Mouse (Mus musculus): ENCODE results near the gene Hecw1. TPM values are rescaled to one million over a fixed set of nuclear protein-coding genes. Genes with fewer than 3 reads are reported as not detected.

Hecw1 gene
- polyA plus RNA-seq, 1 experiment = not detected

- H3K4me3 ChIP-seq (replicated peaks; ENCODE audit: extremely low read depth, low read depth, low read length) = no peak overlapping the region
- WGBS = 63% methylated on average over 6 of the region's 6 CpGs
- DNase-seq = peak; percentile 14
- no peak for TF ChIP-seq CTCF (IDR thresholded peaks at IDR 0.05; ENCODE audit: insufficient read depth, low read length)
- no peak for TF ChIP-seq POLR2A (IDR thresholded peaks at IDR 0.05; ENCODE audit: borderline replicate concordance, extremely low read depth, low read depth, low read length)
- H3K4me1 ChIP-seq (ENCODE audit: control insufficient read depth, insufficient read depth, low read length) = no peaks in the 10 kb centered on the region
Measured at GRCm38 (mm10) chr13:14428845-14429553, 94.0 kb downstream of the Hecw1 start.

DNA sequence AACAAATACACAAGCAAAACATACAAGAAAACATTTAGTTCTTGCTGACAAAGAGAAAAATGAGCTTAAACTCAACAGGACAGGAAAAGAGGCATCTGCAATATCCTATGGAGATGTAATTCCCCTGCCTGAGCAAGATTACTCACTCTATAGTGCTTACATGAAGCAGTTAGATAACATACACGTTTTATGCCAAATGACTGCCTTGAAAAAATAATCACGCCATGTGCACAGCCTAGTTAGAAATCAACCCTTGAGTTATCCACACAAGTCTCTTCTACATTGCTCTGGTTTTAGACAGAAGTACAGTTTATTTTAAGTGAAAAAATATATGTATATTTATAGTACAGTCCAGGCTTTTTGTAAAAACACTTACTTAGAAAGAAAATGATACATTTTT lies 98.2 kb downstream of the Hecw1 start:
- 55% methylated on average over 2 of the region's 2 CpGs for WGBS
- TF ChIP-seq POLR2A (IDR thresholded peaks at IDR 0.05; ENCODE audit: borderline replicate concordance, extremely low read depth, low read depth, low read length) = no peak
- TF ChIP-seq CTCF (IDR thresholded peaks at IDR 0.05; ENCODE audit: insufficient read depth, low read length) = no peak
- no peak for DNase-seq
- Histone ChIP-seq H3K4me1 (ENCODE audit: control insufficient read depth, insufficient read depth, low read length) (no peaks in the 10 kb centered on the region), H3K4me3 (replicated peaks; ENCODE audit: extremely low read depth, low read depth, low read length) (no peak overlapping the region)

GRCm38 (mm10) chr13:14413405-14413804 lies 109.6 kb downstream of the Hecw1 start:
- WGBS = 64% methylated on average over 1 of the region's 1 CpGs
- no peaks in the 10 kb centered on the region for H3K4me1 ChIP-seq (ENCODE audit: control insufficient read depth, insufficient read depth, low read length)
- no peak for TF ChIP-seq POLR2A (IDR thresholded peaks at IDR 0.05; ENCODE audit: borderline replicate concordance, extremely low read depth, low read depth, low read length)
- TF ChIP-seq CTCF (IDR thresholded peaks at IDR 0.05; ENCODE audit: insufficient read depth, low read length) = no peak
- no peak for DNase-seq
- H3K4me3 ChIP-seq (replicated peaks; ENCODE audit: extremely low read depth, low read depth, low read length) = no peak overlapping the region

GRCm38 (mm10) chr13:14374470-14374869 lies 148.6 kb downstream of the Hecw1 start:
- H3K4me1 ChIP-seq (ENCODE audit: control insufficient read depth, insufficient read depth, low read length) = no peaks in the 10 kb centered on the region
- TF ChIP-seq POLR2A (IDR thresholded peaks at IDR 0.05; ENCODE audit: borderline replicate concordance, extremely low read depth, low read depth, low read length) = no peak
- no peak for TF ChIP-seq CTCF (IDR thresholded peaks at IDR 0.05; ENCODE audit: insufficient read depth, low read length)
- H3K4me3 ChIP-seq (replicated peaks; ENCODE audit: extremely low read depth, low read depth, low read length) = no peak overlapping the region
- no peak for DNase-seq

DNA sequence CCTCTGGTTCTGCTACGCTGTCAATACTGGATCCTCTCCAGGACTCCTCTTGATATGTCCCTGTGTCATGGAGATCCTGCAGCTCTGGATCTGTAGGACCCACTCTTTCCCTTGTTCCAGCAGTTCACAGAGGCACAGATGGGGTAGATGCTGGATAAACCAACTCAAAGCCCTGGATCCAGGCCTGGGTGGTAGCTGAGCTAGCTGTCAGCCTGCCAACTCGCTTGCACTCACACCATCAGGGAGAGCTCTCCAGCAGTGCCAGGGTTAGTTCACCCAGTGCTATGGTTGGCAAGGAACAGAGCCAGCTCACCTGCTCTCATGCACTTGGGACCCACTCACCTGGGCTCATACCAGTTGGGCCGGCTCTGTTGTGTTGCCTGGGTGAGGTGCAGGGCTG lies 157.5 kb downstream of the Hecw1 start:
- no peak for DNase-seq
- 78% methylated on average over 3 of the region's 3 CpGs for WGBS

DNA sequence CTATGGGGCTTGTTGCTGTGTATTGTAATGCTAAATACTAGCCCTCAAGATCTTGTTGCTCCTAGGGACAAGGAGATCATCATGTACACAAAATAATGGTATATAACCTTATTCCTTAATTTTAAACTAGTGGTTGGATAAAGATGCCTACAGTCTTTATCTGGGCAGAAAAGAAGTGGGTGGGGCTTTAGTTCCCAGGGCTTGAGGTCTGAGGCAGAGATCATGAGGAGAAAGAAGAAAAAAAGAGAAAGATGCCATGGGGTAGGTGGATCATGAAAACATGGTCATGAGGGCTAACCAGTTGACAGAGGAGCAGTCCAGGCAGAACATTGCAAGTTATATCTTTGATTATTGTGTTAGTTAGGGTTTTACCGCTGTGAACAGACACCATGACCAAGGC lies 195.8 kb downstream of the Hecw1 start:
- H3K4me3 ChIP-seq (replicated peaks; ENCODE audit: extremely low read depth, low read depth, low read length) = no peak overlapping the region
- no peak for DNase-seq
- H3K4me1 ChIP-seq (ENCODE audit: control insufficient read depth, insufficient read depth, low read length) = no peaks in the 10 kb centered on the region
- TF ChIP-seq POLR2A (IDR thresholded peaks at IDR 0.05; ENCODE audit: borderline replicate concordance, extremely low read depth, low read depth, low read length) (no peak), CTCF (IDR thresholded peaks at IDR 0.05; ENCODE audit: insufficient read depth, low read length) (no peak)
- 91% methylated on average over 1 of the region's 1 CpGs for WGBS

More for the DNA sequence above, 157.5 kb downstream of the Hecw1 start:
- TF ChIP-seq CTCF (IDR thresholded peaks at IDR 0.05; ENCODE audit: insufficient read depth, low read length) (no peak), POLR2A (IDR thresholded peaks at IDR 0.05; ENCODE audit: borderline replicate concordance, extremely low read depth, low read depth, low read length) (no peak)
- Histone ChIP-seq H3K4me1 (ENCODE audit: control insufficient read depth, insufficient read depth, low read length) (no peaks in the 10 kb centered on the region), H3K4me3 (replicated peaks; ENCODE audit: extremely low read depth, low read depth, low read length) (no peak overlapping the region)

DNA sequence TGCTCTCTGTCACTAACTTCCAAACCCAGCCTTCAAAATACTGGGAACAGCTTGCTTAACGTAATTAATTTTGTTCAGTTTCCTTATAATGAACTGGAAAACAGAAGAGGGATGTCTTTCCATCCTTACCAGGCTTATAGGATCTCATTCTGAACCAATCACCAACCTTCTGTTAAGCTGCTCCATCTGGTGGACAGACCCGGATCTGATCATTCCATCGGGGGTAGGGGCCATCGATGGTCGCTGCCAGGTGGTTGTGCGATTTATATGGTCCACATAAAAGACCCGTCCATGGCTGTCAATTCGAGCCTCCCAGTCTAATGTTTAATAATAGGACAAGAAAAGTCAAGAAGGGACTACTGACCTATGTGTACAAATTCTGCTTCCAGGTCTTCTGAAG lies 216.4 kb downstream of the Hecw1 start:
- WGBS = 24% methylated on average over 8 of the region's 8 CpGs
- TF ChIP-seq CTCF (IDR thresholded peaks at IDR 0.05; ENCODE audit: insufficient read depth, low read length) = 0 out of 2 replicates have a peak, but pooled peaks have one; percentile 2
- no peak for TF ChIP-seq POLR2A (IDR thresholded peaks at IDR 0.05; ENCODE audit: borderline replicate concordance, extremely low read depth, low read depth, low read length)
- H3K4me1 ChIP-seq (ENCODE audit: control insufficient read depth, insufficient read depth, low read length) = no peaks in the 10 kb centered on the region

DNA sequence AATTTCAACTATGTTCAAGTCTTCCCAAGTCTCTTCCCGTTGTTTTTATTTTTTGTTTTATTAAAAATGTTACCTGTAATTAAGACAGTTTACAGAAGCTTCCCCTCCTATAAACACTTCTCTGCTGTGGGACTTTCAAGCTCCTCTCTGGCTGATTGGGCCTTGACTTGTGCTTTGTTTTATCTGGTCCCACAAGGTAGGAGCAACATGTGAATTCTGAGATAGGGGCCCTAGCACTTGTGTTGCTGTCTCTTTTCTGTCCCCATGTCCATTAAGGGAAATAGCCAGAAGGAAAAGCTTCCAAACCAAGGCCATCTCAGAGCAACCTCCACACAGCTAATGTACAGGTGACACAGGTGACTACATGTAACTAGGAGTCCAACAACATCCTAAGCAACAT lies 218.9 kb downstream of the Hecw1 start:
- TF ChIP-seq POLR2A (IDR thresholded peaks at IDR 0.05; ENCODE audit: borderline replicate concordance, extremely low read depth, low read depth, low read length) (no peak), CTCF (IDR thresholded peaks at IDR 0.05; ENCODE audit: insufficient read depth, low read length) (no peak)
- WGBS = 89% methylated on average over 1 of the region's 1 CpGs

More for the DNA sequence above, 216.4 kb downstream of the Hecw1 start:
- no peak for DNase-seq
- no peak overlapping the region for H3K4me3 ChIP-seq (replicated peaks; ENCODE audit: extremely low read depth, low read depth, low read length)

DNA sequence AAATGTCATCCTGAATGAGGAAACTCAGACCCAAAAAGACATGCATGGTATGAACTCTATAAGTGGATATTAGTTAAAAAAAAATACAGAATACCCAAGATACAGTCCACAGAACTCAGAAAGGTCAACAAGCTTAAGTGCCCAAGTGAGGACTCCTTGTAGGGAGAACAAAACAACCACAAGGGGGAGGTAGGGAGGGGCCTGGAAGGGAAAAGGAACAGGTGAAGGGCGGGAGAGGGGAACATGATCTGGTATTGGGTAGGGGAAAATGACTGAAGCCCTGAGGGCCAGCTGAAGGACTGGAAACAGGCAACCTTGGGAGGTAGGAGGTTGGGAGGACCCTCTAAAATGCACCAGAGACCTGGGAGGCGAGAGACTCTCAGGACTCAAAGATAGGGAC lies 220.1 kb downstream of the Hecw1 start:
- Histone ChIP-seq H3K4me3 (replicated peaks; ENCODE audit: extremely low read depth, low read depth, low read length) (no peak overlapping the region), H3K4me1 (ENCODE audit: control insufficient read depth, insufficient read depth, low read length) (no peaks in the 10 kb centered on the region)
- TF ChIP-seq CTCF (IDR thresholded peaks at IDR 0.05; ENCODE audit: insufficient read depth, low read length) = no peak
- TF ChIP-seq POLR2A (IDR thresholded peaks at IDR 0.05; ENCODE audit: borderline replicate concordance, extremely low read depth, low read depth, low read length) = no peak
- WGBS = 36% methylated on average over 2 of the region's 2 CpGs
- no peak for DNase-seq

More for the DNA sequence above, 218.9 kb downstream of the Hecw1 start:
- Histone ChIP-seq H3K4me1 (ENCODE audit: control insufficient read depth, insufficient read depth, low read length) (no peaks in the 10 kb centered on the region), H3K4me3 (replicated peaks; ENCODE audit: extremely low read depth, low read depth, low read length) (no peak overlapping the region)
- DNase-seq = no peak

- Histone ChIP-seq H3K4me3 (replicated peaks; ENCODE audit: extremely low read depth, low read depth, low read length) (no peak overlapping the region), H3K4me1 (ENCODE audit: control insufficient read depth, insufficient read depth, low read length) (no peaks in the 10 kb centered on the region)
- WGBS = 10% methylated on average over 1 of the region's 1 CpGs
- DNase-seq = no peak
- TF ChIP-seq POLR2A (IDR thresholded peaks at IDR 0.05; ENCODE audit: borderline replicate concordance, extremely low read depth, low read depth, low read length) (no peak), CTCF (IDR thresholded peaks at IDR 0.05; ENCODE audit: insufficient read depth, low read length) (no peak)
Measured at GRCm38 (mm10) chr13:14290016-14290415, 233.0 kb downstream of the Hecw1 start.

Measured in lung, adult 2 months (tissue).